Mouse (Mus musculus) left cerebral cortex, adult 11 months (tissue): ENCODE data around the gene Macrod1.

ENCODE experiments used
- DNase-seq: peaks from one replicate; pipeline ENCODE4 v3.0.0; 2022; ENCODE audit warnings: low spot score

Macrod1 gene

DNA sequence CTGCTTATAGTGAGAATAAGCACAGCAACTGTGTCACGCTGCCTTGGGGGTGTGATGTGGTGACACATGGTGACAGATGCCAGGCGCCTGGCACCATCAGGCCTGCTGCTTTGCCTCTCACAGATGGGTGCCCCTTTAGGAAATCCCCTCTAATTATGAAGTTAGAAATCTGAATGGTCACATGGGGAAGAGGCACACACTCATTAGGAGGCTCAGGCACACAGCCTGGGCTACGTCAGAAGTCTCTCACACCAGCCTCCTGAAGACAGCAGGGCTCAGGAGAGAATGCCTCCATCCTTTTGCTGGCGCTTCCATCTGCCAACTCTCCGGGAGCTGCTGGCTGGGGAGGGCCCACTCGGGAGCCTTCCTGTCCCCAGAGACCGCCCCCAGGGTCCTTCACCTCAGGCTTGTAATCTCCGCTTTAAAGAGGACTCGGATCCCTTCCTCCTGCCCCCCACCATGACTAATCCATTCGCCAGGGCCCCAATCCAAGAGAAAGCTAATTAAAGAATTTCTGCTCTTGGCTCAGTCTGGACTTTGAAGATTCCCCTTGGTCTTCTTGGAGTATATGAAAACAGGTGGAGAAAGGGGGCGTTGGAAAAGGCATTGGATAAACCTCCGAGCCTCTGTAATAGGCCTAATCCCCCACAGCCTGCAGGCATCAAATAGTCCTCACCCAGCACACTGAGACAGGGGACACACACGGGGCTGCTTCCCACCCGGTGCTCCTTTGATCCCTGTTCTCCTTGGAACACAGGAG, 26.6 kb downstream of the Macrod1 start:
- DNase-seq, result no peak

DNA sequence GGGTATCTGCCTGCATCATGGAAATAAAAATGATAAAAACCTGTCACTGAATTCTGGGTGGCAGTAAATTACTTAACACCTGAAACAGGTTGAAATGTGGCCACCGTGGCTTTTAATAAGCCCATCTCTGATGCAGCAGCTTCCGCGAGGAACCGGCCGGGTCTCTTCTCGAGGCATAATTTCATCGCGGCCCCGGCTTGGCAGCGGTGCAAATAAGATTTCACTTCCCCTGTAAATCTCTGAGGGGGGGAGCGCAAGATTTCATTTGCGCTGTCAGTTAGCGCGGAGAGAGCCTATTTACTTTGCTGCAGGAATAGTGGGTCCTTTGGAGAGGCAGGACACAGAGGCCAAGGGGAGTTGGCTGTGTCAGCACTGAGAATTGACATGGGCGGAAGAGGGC, 28.1 kb downstream of the Macrod1 start:
- no peak for DNase-seq

DNA sequence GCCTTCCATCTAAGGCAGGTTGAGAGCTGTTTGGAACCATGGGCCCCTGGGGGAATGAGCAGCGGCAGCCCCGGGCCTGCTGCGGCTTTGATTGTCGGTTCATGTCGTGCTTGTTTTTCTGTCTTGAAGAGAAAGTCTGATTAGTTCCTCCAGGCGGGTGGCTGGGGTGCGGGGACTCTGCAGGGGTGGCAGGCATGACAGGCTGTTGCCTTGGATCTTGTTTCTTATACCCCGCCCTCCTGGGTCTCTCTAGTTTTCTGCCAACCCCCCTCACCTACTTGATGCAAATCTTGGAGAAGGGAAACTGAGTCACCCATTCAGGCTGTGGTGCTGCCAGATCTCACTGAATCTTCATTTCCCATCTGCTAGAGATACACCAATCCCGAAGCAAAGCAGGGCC, 31.9 kb downstream of the Macrod1 start:
- no peak for DNase-seq

DNA sequence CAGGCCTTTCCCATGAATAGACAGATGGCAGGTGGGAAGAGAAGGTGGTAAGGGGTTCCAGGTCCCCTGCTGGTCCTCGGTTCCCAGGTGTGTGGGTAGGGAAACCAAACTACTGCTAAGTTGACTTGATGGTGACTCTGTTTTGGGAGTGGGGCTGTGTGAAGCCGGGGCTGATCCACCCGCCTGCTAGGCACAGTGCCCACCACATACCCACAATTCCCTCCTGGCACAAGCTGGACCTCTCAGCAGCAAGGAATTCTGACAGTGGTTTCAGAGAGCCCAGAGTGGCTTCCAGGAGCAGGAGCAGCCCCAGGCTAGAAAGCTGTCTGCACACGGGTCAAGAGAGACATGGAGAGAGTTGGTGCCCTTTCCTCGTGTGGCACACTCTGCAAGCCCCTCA, 32.4 kb downstream of the Macrod1 start:
- no peak for DNase-seq

DNA sequence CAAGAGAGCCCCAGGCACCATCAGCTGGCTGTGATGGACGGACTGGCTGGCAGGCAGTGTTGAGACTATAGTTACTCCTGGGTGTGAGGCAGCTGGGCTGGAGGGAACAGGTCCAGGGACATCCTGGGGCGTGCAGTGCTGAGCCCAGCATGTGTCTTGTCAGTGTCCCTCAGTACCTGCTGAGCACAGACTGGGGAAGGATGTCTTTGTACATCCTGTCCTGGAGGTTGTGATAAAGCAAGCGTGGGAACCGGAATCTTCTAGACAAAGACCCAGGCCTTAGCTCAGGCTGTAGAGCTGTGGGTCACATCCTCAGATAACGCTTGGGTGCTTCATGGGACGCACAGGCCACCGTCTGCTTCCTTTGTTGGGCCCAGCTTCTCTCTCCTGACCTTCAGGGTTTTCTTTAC, 33.2 kb downstream of the Macrod1 start:
- no peak for DNase-seq

DNA sequence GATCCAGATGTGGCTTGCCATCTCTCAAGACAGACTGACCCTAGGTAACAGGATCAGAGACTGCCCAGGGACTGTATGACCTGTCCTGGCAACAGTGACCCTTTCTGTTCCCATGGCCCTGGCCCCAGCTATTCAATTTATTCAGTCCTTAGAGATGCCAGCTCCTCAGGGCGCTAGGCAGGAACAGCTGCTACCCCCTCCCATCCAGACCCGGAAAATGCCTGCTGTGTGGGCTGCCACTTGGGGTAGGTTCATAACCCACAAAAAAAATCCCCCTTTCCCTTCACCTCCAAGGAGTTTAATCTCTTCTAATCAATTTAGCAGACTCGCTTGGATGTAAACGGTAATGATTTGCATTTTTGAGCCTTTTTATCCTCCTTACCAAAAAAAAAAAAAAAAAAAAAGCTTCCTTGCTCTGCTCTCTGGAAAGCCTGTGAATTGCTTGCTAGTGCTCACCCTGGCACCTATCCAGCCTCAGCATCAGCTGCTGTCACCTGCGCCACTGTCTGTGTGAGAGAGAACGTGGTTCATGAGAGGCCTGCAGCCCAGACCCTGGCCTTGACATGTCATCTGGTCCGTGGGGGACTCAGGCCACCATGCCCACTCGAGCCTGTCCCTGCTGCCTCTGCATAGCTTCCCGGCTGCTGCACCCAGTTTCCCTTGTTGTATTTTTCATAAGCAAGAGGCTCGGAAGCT, 33.9 kb downstream of the Macrod1 start:
- DNase-seq, result no peak

DNA sequence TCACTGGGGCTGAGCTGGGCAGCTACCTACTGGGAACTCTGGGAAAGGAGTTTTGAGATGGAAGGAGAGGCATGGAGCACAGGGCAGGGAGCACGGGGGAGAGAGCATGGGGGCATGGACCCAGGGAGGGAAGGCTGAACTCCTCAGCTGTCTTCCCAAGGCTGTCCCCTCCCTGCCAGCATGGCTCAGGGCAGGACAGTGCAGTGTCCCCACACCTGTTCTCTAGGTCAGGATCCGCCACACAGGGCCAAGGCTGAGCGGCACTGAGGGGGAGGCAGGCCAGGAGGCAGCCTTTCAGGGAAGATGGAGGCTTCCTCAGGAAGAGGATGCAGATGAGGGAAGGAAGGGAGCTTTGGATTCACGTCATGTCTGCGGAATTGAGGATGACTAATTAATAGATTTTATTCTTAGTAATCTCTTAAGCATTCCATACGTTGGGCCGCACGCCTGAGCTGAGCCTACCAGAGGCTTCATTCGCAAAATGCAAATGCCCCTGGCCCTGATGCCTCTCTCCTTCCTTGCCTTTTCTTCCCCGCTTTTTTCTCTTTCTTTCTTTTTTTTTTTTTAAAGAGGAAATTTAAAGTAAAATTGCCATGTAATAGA, 34.9 kb downstream of the Macrod1 start:
- no peak for DNase-seq

DNA sequence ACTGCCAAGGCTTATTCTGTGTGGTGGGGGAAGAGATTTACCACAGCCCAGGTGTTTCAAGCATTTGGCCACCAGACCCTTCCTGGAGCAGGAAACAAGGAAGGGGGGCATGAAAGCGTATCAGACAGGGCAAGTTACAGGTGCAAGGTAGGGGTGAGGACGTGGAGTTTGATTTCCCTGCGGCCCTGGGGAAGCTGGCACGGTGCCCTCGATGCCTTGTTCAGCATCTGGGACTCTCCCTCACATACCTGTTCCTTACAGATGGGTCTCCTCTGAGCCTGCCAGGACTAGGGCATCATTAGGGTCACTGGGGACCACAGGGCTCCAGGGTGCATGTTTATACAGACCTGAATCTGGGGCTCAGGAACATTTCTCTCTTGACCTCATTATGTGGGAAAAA, 36.1 kb downstream of the Macrod1 start:
- no peak for DNase-seq

DNA sequence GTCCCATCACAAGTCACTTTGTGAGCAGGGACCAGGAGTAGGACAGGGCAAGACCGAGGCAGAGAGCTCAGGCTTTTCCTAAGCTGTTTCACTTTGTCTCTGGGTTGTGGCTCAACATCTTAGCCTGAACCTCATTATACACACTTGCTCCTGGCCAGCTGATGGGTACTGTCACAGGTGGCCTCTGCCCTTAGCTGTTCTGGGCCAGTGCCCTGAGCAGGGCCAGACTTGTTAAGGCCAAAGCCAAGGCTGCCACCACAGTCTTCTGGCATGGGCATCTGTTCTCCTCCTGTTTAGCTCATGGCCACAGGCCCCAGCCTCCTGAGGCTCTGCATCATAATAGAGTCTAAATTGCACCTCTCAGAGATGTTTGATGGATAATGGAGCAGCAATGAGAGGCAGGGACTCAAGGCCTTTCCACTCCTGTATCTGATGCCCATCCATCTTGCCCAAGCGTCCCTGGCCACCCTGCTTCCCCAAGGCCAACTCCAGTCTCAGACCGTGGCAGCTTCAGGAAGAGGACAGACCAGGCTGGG, 43.1 kb downstream of the Macrod1 start:
- no peak for DNase-seq

DNA sequence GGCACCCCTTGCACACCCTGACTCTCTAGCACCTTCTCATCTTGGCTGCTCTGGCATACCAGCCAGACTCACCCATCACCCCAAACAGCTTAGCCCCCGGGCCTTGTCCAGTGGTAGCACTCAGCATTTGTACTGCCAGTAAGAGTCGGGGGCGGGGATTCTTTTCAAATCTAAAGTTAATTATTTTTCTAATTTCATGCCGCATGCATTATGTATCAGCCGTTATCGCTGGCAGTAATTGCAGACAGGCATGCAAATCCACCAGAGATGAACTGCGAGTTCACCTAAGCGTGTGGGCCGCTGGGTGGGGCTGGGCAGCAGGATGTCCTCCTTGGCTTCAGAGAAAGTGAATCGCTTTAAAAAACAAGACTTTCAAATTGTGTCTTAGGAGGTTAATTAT, 45.4 kb downstream of the Macrod1 start:
- no peak for DNase-seq

DNA sequence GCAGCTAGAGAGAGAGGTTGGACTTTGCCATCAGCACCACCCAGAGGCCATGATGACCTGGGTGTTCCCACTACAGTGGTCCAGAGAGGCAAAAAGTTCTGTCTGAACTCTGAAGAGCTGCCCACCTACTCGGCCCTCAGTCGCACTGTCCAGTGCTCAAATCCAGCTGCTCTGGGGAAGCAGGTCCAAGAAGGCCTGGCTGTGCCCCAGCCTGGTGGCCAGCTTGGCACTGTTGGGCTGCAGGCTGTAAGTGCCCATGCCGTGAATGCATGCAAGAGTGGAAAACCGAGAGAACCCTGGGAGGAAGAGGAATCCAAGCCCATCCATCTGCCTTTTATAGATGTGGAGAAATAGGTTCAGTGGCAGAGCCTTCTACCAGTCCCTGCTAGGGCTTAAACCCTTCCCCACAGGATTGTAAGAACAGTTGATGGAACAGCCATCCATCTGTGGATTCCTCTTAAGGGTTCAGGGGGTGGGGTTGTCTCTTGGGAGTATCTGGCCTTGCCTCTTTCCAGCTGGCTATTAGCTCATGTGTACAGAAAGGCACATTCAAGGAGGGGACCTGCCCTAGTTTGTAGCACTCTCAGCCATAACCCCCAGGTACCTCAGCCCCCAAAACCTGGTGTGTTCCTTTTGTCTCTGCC, 46.9 kb downstream of the Macrod1 start:
- no peak for DNase-seq

DNA sequence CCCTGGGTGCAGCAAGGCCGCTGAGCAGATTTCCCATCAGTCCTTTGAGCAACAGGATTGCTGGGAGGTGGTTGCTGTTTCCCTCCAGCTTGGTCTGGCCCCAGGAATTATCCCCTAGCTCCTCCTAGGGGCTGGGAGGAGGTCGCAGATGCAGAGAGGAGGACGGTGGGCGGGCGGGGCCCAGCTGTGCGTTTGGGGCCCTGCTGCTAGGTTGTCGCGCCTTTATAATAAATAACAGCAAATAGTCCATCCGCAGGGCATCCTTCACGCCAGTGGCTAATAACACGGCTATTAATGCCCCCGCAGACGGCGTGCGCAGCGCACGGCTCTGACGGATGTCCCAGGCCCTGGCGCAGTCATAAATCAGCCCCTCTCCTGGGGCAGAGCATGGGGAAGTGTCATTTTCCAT, 47.4 kb downstream of the Macrod1 start:
- DNase-seq, result no peak

DNA sequence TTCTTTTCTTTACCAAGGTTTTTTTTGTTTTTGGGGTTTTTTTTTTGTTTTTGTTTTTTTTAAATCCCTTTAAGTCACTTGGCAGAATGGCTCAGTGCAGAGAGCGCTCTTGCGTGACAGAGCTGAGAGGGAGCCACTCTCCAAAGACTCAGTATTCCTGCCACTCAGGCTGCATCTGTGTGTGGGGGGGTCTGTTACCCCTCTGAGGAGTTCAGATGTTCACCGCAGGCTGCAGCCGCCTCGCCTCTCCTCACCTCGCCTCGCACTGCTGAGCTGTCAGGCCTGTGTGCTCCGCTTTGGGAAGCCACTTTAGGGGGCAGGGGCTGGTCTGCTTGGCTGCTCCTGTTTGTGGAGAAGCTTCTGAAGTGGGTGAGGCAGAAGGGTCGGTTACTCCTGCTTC, 48.9 kb downstream of the Macrod1 start, which contains the start of gene Flrt1:
TSS of gene Flrt1 (minus strand) at position 186 of the 400 bp plus-strand sequence.
- no peak for DNase-seq

DNA sequence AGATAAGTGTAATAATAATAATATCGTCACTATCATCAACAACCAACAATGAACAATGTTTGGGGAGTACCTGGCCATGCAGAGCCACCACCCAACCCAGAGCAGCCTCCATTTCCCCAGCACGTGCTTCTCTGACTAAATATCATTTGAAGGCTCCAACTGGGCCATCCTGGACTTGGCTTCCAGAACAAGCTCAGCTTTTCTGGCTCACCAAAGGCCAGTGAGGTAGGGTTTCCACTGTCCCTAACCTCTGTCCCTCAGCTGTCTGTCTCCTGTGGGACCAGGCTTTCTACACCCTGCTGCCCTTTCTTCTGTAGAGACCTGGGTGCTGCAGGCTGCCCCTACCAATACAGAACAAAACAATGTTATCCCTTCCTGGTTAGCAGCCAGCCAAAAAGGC, 50.0 kb downstream of the Macrod1 start:
- no peak for DNase-seq

DNA sequence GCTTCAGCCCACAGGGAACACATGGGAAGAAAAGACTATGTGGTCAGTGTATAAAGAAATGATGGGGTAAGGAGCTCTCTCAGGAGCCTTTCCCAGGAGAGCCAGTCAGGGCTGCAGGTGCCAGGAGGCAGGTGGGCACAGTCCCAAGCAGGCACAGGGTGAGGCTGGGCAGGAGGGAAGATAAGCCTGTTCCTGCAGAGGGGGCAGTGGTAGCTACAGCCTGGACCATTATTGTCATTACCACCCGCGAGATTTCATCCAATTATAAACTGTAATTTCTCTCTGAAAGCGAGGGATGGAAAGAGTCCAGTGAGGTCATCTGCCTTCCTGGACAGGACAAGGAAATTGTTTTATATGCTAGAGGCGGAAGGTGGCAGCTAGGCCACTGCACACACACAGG, 50.6 kb downstream of the Macrod1 start:
- no peak for DNase-seq

DNA sequence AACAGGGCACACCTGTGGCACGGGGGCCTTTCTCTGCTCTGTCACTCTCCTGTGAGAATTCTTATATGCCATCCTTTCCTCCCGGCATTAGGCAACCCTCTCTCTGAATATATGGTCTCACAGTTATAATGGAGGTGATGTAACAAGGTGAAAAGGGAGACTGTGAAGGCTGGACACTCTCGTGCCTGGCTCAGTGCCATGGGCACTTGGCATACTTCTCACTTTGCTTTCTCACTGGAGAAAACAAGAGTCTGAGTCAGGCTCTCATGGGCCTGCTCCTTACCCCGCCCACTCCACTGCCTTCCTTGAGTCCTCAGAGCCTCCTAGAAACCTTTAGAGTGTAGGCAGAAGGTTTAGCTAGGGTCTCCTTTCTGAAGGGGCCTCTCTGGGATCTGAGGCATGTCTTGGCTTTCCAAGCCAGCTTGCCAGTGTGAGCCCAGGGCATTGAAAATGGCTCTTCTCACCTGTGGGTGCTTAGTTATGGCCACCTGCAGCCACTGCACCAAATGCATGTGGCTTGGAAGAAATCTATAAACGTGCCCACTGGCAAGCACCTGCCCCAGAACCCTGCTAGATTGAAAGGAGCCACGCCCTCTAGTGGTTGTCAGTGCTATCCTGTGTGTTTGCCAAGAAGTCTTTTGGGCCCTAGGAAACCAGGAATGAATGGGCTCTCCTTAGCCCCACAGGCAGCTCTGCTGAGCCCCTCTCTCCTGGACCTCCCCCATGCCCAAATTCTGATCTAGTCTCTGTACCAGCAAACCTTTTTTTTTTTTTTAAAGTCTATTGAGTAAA, 51.7 kb downstream of the Macrod1 start:
- no peak for DNase-seq

DNA sequence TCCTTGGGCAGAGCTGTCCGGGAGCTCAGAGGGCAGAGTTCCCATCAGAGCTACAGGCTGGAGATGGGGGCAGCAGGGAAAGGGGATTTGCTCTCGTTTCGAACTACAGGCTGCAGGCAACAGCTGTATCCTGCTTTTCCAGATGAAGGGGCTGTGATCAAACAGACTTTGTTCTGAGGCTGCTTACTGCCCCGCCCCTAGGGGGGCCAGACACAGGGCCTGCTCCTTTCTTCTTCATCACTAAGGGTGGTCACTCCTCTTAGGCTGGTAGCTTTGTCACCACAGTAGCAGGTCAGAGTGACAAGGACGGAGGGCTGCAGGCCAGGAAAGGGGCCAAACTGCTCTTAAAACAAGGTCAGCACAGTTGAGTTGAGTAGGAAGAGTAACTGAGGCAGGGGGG, 53.5 kb downstream of the Macrod1 start:
- DNase-seq, result no peak

DNA sequence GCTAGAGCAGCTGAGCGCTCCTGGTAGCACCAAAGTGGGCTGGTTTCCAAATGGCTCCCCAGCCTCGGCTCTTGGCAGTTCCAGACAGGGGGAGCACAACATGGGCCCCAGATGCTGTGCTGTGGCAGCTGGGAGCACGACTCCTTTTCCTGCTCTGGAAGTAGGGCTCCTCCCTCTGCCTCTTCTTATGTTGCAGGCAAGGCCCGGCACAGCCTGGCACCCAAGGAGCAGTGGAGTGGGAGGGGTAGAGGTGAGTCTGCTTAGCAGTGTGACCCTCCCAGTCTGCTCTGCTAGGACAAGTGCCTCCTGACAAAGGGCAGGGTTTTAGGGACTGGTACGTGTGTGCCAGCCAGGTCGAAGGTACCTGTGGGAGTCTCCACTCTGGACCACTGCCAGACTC, 54.3 kb downstream of the Macrod1 start:
- DNase-seq, result no peak

DNA sequence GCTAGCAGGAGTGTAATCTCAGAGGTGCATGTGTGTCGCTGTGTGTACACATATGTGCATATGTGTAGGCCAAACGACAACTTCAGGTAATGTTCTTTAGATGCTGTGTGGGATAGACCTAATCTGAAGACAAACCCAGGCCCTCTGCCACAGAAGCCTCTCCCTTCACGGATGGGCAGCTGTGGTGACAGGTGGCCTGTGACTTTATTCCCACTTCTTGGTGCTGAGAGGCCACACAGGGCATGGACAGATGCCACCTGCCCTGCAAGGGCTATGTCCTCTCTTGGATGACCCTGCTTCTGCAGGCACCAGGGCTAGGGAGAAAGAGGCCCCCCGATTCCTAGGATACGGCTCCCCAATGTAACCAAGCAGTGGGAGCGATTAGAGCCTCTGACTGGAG, 54.7 kb downstream of the Macrod1 start:
- no peak for DNase-seq

DNA sequence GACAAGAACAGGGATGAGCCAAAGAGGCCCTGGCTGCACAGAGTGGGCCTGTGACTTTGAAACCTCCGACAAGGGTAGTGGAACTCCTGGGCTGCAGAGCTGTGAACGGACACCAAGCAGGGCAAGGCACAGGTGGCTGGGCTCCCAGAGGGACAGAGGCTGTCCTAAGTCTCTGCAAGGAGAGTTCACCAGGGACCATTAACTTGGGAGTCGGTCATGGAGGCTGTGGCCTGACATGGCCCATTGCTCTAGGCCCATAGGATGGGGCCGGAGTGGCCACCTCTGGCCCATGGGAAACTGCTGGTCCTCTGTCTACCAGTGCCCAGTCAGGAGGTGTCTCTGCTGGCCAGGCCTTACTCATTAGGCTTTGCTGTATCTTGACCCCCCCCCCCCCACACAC, 55.1 kb downstream of the Macrod1 start:
- no peak for DNase-seq

DNA sequence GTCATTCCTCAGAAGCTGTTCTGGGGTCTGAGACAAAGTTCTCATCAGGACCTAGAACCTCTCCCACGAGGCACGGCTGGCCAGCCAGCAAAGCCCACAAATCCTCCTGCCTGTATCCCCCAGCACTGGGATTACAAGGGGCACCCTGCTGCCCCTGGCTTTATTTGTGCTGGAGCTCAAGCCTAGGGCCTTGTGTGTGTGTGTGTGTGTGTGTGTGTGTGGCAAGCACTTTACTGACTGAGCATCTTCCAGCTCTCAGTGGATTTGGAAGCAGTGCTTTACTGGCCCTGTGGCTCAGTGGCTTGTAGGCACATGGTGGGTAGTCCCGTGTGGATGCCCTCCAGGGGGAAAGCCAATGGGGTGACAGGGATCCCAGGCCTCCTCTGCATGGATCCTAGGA, 56.0 kb downstream of the Macrod1 start:
- no peak for DNase-seq

DNA sequence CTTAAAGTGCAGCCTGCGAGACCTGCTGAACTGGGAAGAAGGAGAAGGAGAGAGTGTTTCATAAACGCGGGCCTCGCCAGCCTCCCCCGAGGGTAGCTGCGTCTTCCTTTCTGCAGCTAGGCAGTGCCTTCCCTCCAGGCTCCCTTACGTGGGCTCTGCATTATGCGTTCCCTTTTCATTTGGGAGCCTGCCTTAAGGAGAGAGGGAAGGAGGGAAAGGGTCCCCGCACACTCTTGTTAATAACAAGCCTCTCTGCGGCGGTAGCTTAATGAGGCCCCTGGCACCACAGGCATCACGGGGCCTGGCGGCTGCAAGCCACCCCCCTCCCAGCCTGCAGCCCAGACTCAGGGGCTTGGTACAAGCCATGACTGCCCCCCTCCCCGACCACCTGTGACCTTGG, 57.0 kb downstream of the Macrod1 start:
- no peak for DNase-seq
